In the genomic region with DNA sequence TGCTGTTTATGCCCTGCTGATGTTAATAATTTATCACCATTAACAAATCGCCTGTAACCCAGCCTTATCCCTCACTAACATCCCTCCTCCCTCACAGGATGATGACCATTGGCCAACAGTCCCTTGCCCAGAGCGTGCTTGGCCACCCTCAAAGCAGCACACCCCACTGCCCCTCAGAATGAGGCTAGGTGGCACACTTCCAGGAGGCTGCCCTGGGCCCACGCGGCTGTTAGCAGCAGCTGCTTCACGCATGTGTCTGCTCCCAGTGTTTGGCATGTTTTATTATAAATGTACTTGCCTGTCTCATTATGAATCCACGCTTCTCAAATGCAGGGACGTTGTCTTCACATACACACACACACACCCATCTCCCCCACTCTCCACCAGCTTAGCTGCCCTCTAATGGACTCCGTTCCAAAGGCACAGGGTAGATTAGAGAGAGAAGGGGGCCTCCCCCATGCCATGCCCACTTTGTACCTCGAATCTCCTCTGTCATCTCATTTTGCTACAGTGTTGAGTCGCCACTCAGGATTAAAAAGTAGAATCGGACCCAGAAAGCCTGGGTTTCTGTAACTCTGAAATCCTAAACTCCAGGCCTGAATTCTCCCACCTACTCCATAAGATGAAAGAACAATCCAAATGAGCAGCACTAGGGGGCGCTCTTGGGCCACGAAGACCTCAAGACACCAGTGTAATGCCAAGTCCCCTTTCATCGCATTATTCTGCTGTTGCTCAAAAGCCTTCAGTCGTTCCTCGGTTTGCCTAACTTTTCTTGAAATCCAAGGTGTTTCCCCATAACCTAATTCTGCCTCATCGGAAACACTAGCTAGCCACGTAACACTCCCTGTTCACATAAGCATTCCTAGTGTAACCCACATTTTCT, we compare ENCODE assay signal across 8 mouse cellular contexts. TPM values are rescaled to one million over a fixed set of nuclear protein-coding genes. Genes with fewer than 3 reads are reported as not detected.
DNase-seq lines count a peak whose midpoint lies in the region; ATAC-seq and TF ChIP-seq lines count a peak whose summit lies in the region.

No protein-coding gene starts in this region.

- H3K27me3 ChIP-seq in small intestine, adult 2 months (ENCODE audit: control insufficient read depth, insufficient read depth, low read length) = no peaks in the 10 kb centered on the region; the same call in 1 of the 2 replicates

- H3K27ac ChIP-seq in small intestine, adult 2 months (ENCODE audit: insufficient read depth, low read depth, low read length) = no peak overlapping the region

- intact Hi-C loops in left cerebral cortex, postnatal 10 days (cut with DNase I) = loop anchor here (10.0 kb wide), 1 partner anchor 209 kb away; the partner anchor contains the start of gene H2afx

- TF ChIP-seq CTCF in small intestine, adult 2 months (IDR thresholded peaks at IDR 0.05; ENCODE audit: extremely low read depth, insufficient read length, insufficient replicate concordance, low read depth, low read length) = peak; percentile 83; the same call in 1 of the 2 replicates

- DNase-seq in spleen, adult 18-20 months = peak; percentile 60 to 81
- DNase-seq in spleen, adult 12 weeks (ENCODE audit: low spot score) = no peak
- DNase-seq in embryo, embryonic 10 days (ENCODE audit: low spot score) = peak; percentile 93
- DNase-seq in gastrocnemius, postnatal 10 days = peak; percentile 86
- DNase-seq in left cerebral cortex, postnatal 10 days (ENCODE audit: extremely low spot score in 1 of 2, low spot score in 2 of 2) = peak; percentile 86 to 92

- no peak for TF ChIP-seq POLR2A in small intestine, adult 2 months (IDR thresholded peaks at IDR 0.05; ENCODE audit: low read depth, low read length)

- H3K4me1 ChIP-seq in small intestine, adult 2 months (ENCODE audit: control insufficient read depth, insufficient read depth, insufficient read length, low read length) = peaks cover 21% of the 10 kb centered on the region

- no peaks in the 10 kb centered on the region for H3K36me3 ChIP-seq in small intestine, adult 2 months (ENCODE audit: control insufficient read depth, insufficient read depth, low read length)

- H3K4me3 ChIP-seq in small intestine, adult 2 months (ENCODE audit: low read depth, low read length) = no peak overlapping the region

- ATAC-seq in inflammation-experienced regulatory T-cells, adult 6 months = peak; percentile 42
- ATAC-seq in megakaryocyte-erythroid progenitor cell, adult 5-6 weeks (replicated peaks; ENCODE audit: low FRiP score, low TSS enrichment, poor library complexity, severe bottlenecking) = peak; percentile 56; the same call in 1 of the 2 replicates

- 34% methylated on average over 18 of the region's 18 CpGs for WGBS in small intestine, adult 2 months

RNA-seq across cellular contexts. Expression of gene Mcam, which starts 8.5 kb away (rescaled TPM):
- 100 to 1,000 TPM; 107 to 115 TPM for total RNA-seq in gastrocnemius, postnatal 10 days (2021)
- polyA plus RNA-seq in inflammation-experienced regulatory T-cells, adult 6 months (2017; shearing (Covaris generic)) = under 1 TPM in 1 of 3 experiments, not detected in 2; 0.69 TPM
- total RNA-seq in left cerebral cortex, postnatal 10 days (2021) = 10 to 100 TPM; 19.2 to 22.2 TPM
- total RNA-seq in megakaryocyte-erythroid progenitor cell, adult 5-6 weeks (2014; fragmentation: Nextera tagmentation) = not detected in 2 replicates
- total RNA-seq in megakaryocyte-erythroid progenitor cell, adult 5-6 weeks (2017) = 0.09 TPM in 1 of 2 replicates, not detected in the other
- polyA plus RNA-seq in small intestine, adult 2 months (2012; rRNA removed) = 14.2 and 14.3 TPM in 2 replicates

RNA-seq across cellular contexts. Expression of gene Rnf26, which starts 12.5 kb away (rescaled TPM):
- total RNA-seq in gastrocnemius, postnatal 10 days (2021) = 10 to 100 TPM; 13.0 to 15.1 TPM
- polyA plus RNA-seq in inflammation-experienced regulatory T-cells, adult 6 months (2017; shearing (Covaris generic)) = 1 to 10 TPM; 3.9 to 8.2 (median 6.0) TPM
- 10 to 100 TPM; 30.1 to 33.4 TPM for total RNA-seq in left cerebral cortex, postnatal 10 days (2021)
- total RNA-seq in megakaryocyte-erythroid progenitor cell, adult 5-6 weeks (2014; fragmentation: Nextera tagmentation) = 46.0 and 52.5 TPM in 2 replicates
- 13.5 and 20.9 TPM in 2 replicates for total RNA-seq in megakaryocyte-erythroid progenitor cell, adult 5-6 weeks (2017)
- polyA plus RNA-seq in small intestine, adult 2 months (2012; rRNA removed) = 16.9 and 26.4 TPM in 2 replicates

RNA-seq across cellular contexts. Expression of gene Gm49380, which starts 12.5 kb away (rescaled TPM):
- under 1 TPM; 0.23 to 0.49 TPM for total RNA-seq in gastrocnemius, postnatal 10 days (2021)
- polyA plus RNA-seq in inflammation-experienced regulatory T-cells, adult 6 months (2017; shearing (Covaris generic)) = not detected
- not detected for total RNA-seq in left cerebral cortex, postnatal 10 days (2021)
- total RNA-seq in megakaryocyte-erythroid progenitor cell, adult 5-6 weeks (2014; fragmentation: Nextera tagmentation) = not detected in 2 replicates
- total RNA-seq in megakaryocyte-erythroid progenitor cell, adult 5-6 weeks (2017) = not detected in 2 replicates
- polyA plus RNA-seq in small intestine, adult 2 months (2012; rRNA removed) = not detected in 2 replicates

RNA-seq across cellular contexts. Expression of gene C1qtnf5, which starts 18.7 kb away (rescaled TPM):
- 10 to 100 TPM; 25.9 to 26.0 TPM for total RNA-seq in gastrocnemius, postnatal 10 days (2021)
- not detected for polyA plus RNA-seq in inflammation-experienced regulatory T-cells, adult 6 months (2017; shearing (Covaris generic))
- 10 to 100 TPM; 11.2 to 12.1 TPM for total RNA-seq in left cerebral cortex, postnatal 10 days (2021)
- total RNA-seq in megakaryocyte-erythroid progenitor cell, adult 5-6 weeks (2014; fragmentation: Nextera tagmentation) = not detected in 2 replicates
- not detected in 2 replicates for total RNA-seq in megakaryocyte-erythroid progenitor cell, adult 5-6 weeks (2017)
- 6.4 and 7.0 TPM in 2 replicates for polyA plus RNA-seq in small intestine, adult 2 months (2012; rRNA removed)

RNA-seq across cellular contexts. Expression of gene Mfrp, which starts 24.3 kb away (rescaled TPM):
- total RNA-seq in gastrocnemius, postnatal 10 days (2021) = under 1 TPM in 1 of 2 experiments, not detected in 1; 0.18 TPM
- polyA plus RNA-seq in inflammation-experienced regulatory T-cells, adult 6 months (2017; shearing (Covaris generic)) = not detected
- total RNA-seq in left cerebral cortex, postnatal 10 days (2021) = under 1 TPM in 1 of 2 experiments, not detected in 1; 0.17 TPM
- total RNA-seq in megakaryocyte-erythroid progenitor cell, adult 5-6 weeks (2014; fragmentation: Nextera tagmentation) = 0.30 TPM in 1 of 2 replicates, not detected in the other
- total RNA-seq in megakaryocyte-erythroid progenitor cell, adult 5-6 weeks (2017) = not detected in 2 replicates
- polyA plus RNA-seq in small intestine, adult 2 months (2012; rRNA removed) = 0.04 TPM in 2 replicates

Comparison
In these comparisons a context has a peak if more than half of its experiments do, and no peak if none do; other contexts are left out.
1. RNA of gene Mcam, which starts 8.5 kb away (total RNA-seq): 107 to 115 TPM in gastrocnemius, postnatal 10 days and 19.2 to 22.2 TPM in left cerebral cortex, postnatal 10 days; 0.09 TPM in megakaryocyte-erythroid progenitor cell, adult 5-6 weeks; every median in the first group is over 10 times any median in the second.